Mouse (Mus musculus) MEL (cell line): ENCODE measurements at regions not wholly inside any gene's neighbourhood (a gene's known extent, or its start where the extent isn't known, plus 50 kb on each side); places are given as distances from the start of the nearest gene placed in this dataset.

ENCODE experiments used
- CTCF ChIP-seq, 3 experiments: IDR thresholded peaks in 2 of 3; conservative IDR thresholded peaks in 1 of 3; 2 replicates each; pipeline ENCODE4 v1.5.1; 2011 to 2012; ENCODE audit warnings: low read length in 3 of 3, low read depth in 2 of 3, mild to moderate bottlenecking in 2 of 3, improper control_type of control experiment in 1 of 3, inconsistent platforms in 1 of 3, mixed read lengths in 1 of 3, moderate library complexity in 1 of 3; ENCODE audit not compliant: control insufficient read depth in 1 of 3, insufficient read depth in 1 of 3, poor library complexity in 1 of 3, severe bottlenecking in 1 of 3
- E2F4 ChIP-seq: IDR thresholded peaks from 2 replicates; pipeline ENCODE4 v1.6.1; 2011; ENCODE audit warnings: low read depth, low read length, improper control_type of control experiment, borderline replicate concordance
- POLR2A ChIP-seq, 2 experiments: IDR thresholded peaks; 2 replicates each; pipeline ENCODE4 v1.6.1; 2011 to 2012; ENCODE audit warnings: low read length in 2 of 2, mild to moderate bottlenecking in 2 of 2, control low read depth in 1 of 2, improper control_type of control experiment in 1 of 2, low read depth in 1 of 2, moderate library complexity in 1 of 2; ENCODE audit not compliant: control insufficient read depth in 1 of 2, insufficient read depth in 1 of 2, poor library complexity in 1 of 2
- TCF12 ChIP-seq: IDR thresholded peaks from 2 replicates; pipeline ENCODE4 v1.6.1; 2014; ENCODE audit warnings: low read depth, mild to moderate bottlenecking, inconsistent platforms, low read length, improper control_type of control experiment, moderate library complexity

DNA sequence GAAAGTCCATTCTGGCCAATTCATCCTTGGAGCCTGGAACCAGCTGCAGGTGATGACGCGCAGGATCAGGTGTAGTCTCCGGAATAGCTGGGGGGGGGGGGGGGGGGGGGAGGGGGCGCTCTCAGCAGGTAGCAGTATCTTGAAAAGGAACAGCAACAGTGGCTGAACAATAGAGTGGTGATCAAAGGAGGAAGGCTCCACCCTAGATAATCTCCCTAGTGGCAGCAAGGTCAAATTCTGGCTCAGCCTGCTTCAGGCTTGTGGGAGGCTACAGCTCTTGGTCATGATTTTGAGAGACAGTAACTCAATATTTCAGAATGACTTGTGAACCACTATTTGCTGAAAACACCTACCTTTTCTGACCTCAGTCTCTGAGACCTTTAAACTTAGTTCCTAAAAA, 275.5 kb downstream of the Adgrg6 start:
- no peak for TF ChIP-seq POLR2A (IDR thresholded peaks at IDR 0.05; ENCODE audit: control insufficient read depth in 1 of 2, insufficient read depth in 1 of 2, low read depth in 1 of 2, low read length in 2 of 2, poor library complexity in 1 of 2)
- TF ChIP-seq E2F4: no peak
- no peak for TF ChIP-seq TCF12
- TF ChIP-seq CTCF (IDR thresholded peaks at IDR 0.05 in 2 of 3, conservative IDR thresholded peaks at IDR 0.05 in 1 of 3; ENCODE audit: control insufficient read depth in 1 of 3, insufficient read depth in 1 of 3, low read depth in 2 of 3, low read length in 3 of 3, poor library complexity in 1 of 3, severe bottlenecking in 1 of 3): no peak
